Mouse (Mus musculus) ovary, adult 18-20 months (tissue): ENCODE measurements around the gene B9d1.

Experiments
- DNase-seq: peaks from one replicate; pipeline ENCODE4 v3.0.0; 2022; ENCODE audit warnings: low spot score, mixed read lengths

B9d1 gene

GRCm38 (mm10) chr11:61489874-61490273 lies 15.1 kb upstream of the B9d1 start:
- no peak for DNase-seq

- DNase-seq, result no peak
Observed at GRCm38 (mm10) chr11:61490944-61491520, 13.9 kb upstream of the B9d1 start.

- no peak for DNase-seq
Observed at GRCm38 (mm10) chr11:61492749-61493401, 12.1 kb upstream of the B9d1 start.

GRCm38 (mm10) chr11:61493525-61494128 lies 11.3 kb upstream of the B9d1 start:
- DNase-seq, result no peak

- DNase-seq, result peak; percentile 97
Observed at GRCm38 (mm10) chr11:61494129-61494997, 10.6 kb upstream of the B9d1 start, which contains the start of gene Mapk7. Gene Mapk7 (minus strand): TSS chr11:61494406.

- DNase-seq, result no peak
Observed at GRCm38 (mm10) chr11:61495528-61495927, 9.4 kb upstream of the B9d1 start.

- no peak for DNase-seq
Observed at GRCm38 (mm10) chr11:61497490-61497889, 7.5 kb upstream of the B9d1 start.

- no peak for DNase-seq
Observed at GRCm38 (mm10) chr11:61498736-61499504, 6.0 kb upstream of the B9d1 start.

GRCm38 (mm10) chr11:61503933-61504332 lies 1.0 kb upstream of the B9d1 start:
- no peak for DNase-seq

GRCm38 (mm10) chr11:61514953-61515352 lies 10.0 kb downstream of the B9d1 start:
- DNase-seq, result no peak

GRCm38 (mm10) chr11:61517971-61518370 lies 13.0 kb downstream of the B9d1 start:
- no peak for DNase-seq

- no peak for DNase-seq
Observed at GRCm38 (mm10) chr11:61518871-61519270, 13.9 kb downstream of the B9d1 start.

- no peak for DNase-seq
Observed at GRCm38 (mm10) chr11:61519484-61520107, 14.7 kb downstream of the B9d1 start.

- DNase-seq, result no peak
Observed at GRCm38 (mm10) chr11:61526872-61527271, 21.9 kb downstream of the B9d1 start.

GRCm38 (mm10) chr11:61529268-61529713 lies 24.3 kb downstream of the B9d1 start:
- no peak for DNase-seq

GRCm38 (mm10) chr11:61532820-61533219 lies 27.9 kb downstream of the B9d1 start:
- DNase-seq, result no peak

GRCm38 (mm10) chr11:61533571-61533970 lies 28.6 kb downstream of the B9d1 start:
- DNase-seq, result no peak

GRCm38 (mm10) chr11:61535530-61535929 lies 30.6 kb downstream of the B9d1 start:
- no peak for DNase-seq

- no peak for DNase-seq
Observed at GRCm38 (mm10) chr11:61536952-61537351, 32.0 kb downstream of the B9d1 start.

GRCm38 (mm10) chr11:61537362-61537761 lies 32.4 kb downstream of the B9d1 start:
- DNase-seq, result no peak

GRCm38 (mm10) chr11:61540642-61541041 lies 35.7 kb downstream of the B9d1 start:
- DNase-seq, result no peak
